Mouse (Mus musculus): ENCODE measurements around the gene Lhx5.

DNA sequence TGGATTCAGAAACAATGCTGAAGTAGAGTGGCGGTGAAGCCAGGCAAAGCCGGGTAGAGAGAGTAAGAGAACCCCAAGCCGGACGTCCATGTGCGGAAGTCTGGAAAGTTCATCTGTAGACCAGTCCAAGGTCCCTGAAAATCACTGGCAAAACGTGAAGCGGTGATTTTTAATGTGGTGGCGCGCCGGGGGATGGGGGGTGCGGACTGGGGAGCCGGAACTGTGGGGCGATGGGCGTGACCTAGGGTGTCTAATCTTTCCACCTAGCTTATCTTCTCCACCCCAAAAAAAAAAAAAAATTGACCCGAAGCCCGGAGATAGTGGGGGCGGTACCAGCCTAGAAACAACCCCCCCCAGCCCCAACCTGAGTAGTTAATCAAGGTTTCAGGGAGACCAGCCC lies 6.0 kb downstream of the Lhx5 start:
- TF ChIP-seq POLR2A (IDR thresholded peaks at IDR 0.05; ENCODE audit: insufficient read depth, low read length) (no peak), CTCF (IDR thresholded peaks at IDR 0.05; ENCODE audit: low read depth, low read length) (no peak)
